Mouse (Mus musculus): ENCODE results near the gene Foxb1. TPM values are rescaled to one million over a fixed set of nuclear protein-coding genes. Genes with fewer than 3 reads are reported as not detected.

Foxb1 gene
- polyA plus RNA-seq, 1 experiment from 2014 or later = not detected

- no peak for ATAC-seq (replicated peaks; ENCODE audit: low FRiP score, low TSS enrichment, low read depth)
- 43% methylated on average over 5 of the region's 5 CpGs for WGBS
Measured at GRCm38 (mm10) chr9:69728736-69729135, 32.0 kb downstream of the Foxb1 start.

GRCm38 (mm10) chr9:69718431-69718830, 42.3 kb downstream of the Foxb1 start:
- Histone ChIP-seq H3K9ac (ENCODE audit: low read length) (no peak overlapping the region), H3K4me1 (replicated peaks; ENCODE audit: control insufficient read depth, insufficient read depth, low read length) (peaks cover 10% of the 10 kb centered on the region; the same call in 1 of the 2 replicates), H3K27ac (ENCODE audit: low read depth) (no peak overlapping the region), H3K4me2 (ENCODE audit: low read length) (no peak overlapping the region), H3K9me3 (ENCODE audit: control insufficient read depth, low read length) (no peaks in the 10 kb centered on the region), H3K27me3 (replicated peaks; ENCODE audit: control insufficient read depth, insufficient read depth, low read length) (no peaks in the 10 kb centered on the region), H3K36me3 (ENCODE audit: control insufficient read depth, insufficient read depth, low read length) (no peaks in the 10 kb centered on the region), H3K4me3 (ENCODE audit: low read depth, low read length) (no peak overlapping the region)
- no peak for ATAC-seq (replicated peaks; ENCODE audit: low FRiP score, low TSS enrichment, low read depth)
- 75% methylated on average over 9 of the region's 9 CpGs for WGBS
- no peak for DNase-seq (ENCODE audit: low spot score)

More at GRCm38 (mm10) chr9:69728736-69729135, 32.0 kb downstream of the Foxb1 start:
- no peak overlapping the region for H3K27ac ChIP-seq (ENCODE audit: low read depth)
- no peaks in the 10 kb centered on the region for H3K4me1 ChIP-seq (replicated peaks; ENCODE audit: control insufficient read depth, insufficient read depth, low read length)
- H3K4me2 ChIP-seq (ENCODE audit: low read length) = no peak overlapping the region
- DNase-seq (ENCODE audit: low spot score) = no peak
- H3K27me3 ChIP-seq (replicated peaks; ENCODE audit: control insufficient read depth, insufficient read depth, low read length) = no peaks in the 10 kb centered on the region
- no peaks in the 10 kb centered on the region for H3K36me3 ChIP-seq (ENCODE audit: control insufficient read depth, insufficient read depth, low read length)
- H3K9ac ChIP-seq (ENCODE audit: low read length) = no peak overlapping the region
- H3K9me3 ChIP-seq (ENCODE audit: control insufficient read depth, low read length) = no peaks in the 10 kb centered on the region
- H3K4me3 ChIP-seq (ENCODE audit: low read depth, low read length) = no peak overlapping the region

GRCm38 (mm10) chr9:69716364-69716763, 44.4 kb downstream of the Foxb1 start:
- Histone ChIP-seq H3K4me1 (replicated peaks; ENCODE audit: control insufficient read depth, insufficient read depth, low read length) (peaks cover 15% of the 10 kb centered on the region; the same call in 1 of the 2 replicates), H3K36me3 (ENCODE audit: control insufficient read depth, insufficient read depth, low read length) (no peaks in the 10 kb centered on the region), H3K4me3 (ENCODE audit: low read depth, low read length) (no peak overlapping the region), H3K4me2 (ENCODE audit: low read length) (no peak overlapping the region), H3K27me3 (replicated peaks; ENCODE audit: control insufficient read depth, insufficient read depth, low read length) (no peaks in the 10 kb centered on the region), H3K9ac (ENCODE audit: low read length) (no peak overlapping the region), H3K27ac (ENCODE audit: low read depth) (no peak overlapping the region), H3K9me3 (ENCODE audit: control insufficient read depth, low read length) (no peaks in the 10 kb centered on the region)
- WGBS = 12% methylated on average over 4 of the region's 4 CpGs
- DNase-seq (ENCODE audit: low spot score) (no peak), ATAC-seq (replicated peaks; ENCODE audit: low FRiP score, low TSS enrichment, low read depth) (no peak)

- H3K9me3 ChIP-seq (ENCODE audit: control insufficient read depth, low read length) = no peaks in the 10 kb centered on the region
Measured at GRCm38 (mm10) chr9:69715445-69715844, 45.3 kb downstream of the Foxb1 start.

GRCm38 (mm10) chr9:69714346-69714745, 46.4 kb downstream of the Foxb1 start:
- H3K4me1 ChIP-seq (replicated peaks; ENCODE audit: control insufficient read depth, insufficient read depth, low read length) = peaks cover 15% of the 10 kb centered on the region; the same call in 1 of the 2 replicates
- DNase-seq (ENCODE audit: low spot score) (no peak), ATAC-seq (replicated peaks; ENCODE audit: low FRiP score, low TSS enrichment, low read depth) (no peak)
- no peaks in the 10 kb centered on the region for H3K9me3 ChIP-seq (ENCODE audit: control insufficient read depth, low read length)
- no peak overlapping the region for H3K4me3 ChIP-seq (ENCODE audit: low read depth, low read length)
- no peak overlapping the region for H3K4me2 ChIP-seq (ENCODE audit: low read length)
- 50% methylated on average over 7 of the region's 7 CpGs for WGBS
- H3K36me3 ChIP-seq (ENCODE audit: control insufficient read depth, insufficient read depth, low read length) = no peaks in the 10 kb centered on the region
- H3K27me3 ChIP-seq (replicated peaks; ENCODE audit: control insufficient read depth, insufficient read depth, low read length) = no peaks in the 10 kb centered on the region
- no peak overlapping the region for H3K27ac ChIP-seq (ENCODE audit: low read depth)
- no peak overlapping the region for H3K9ac ChIP-seq (ENCODE audit: low read length)

More at GRCm38 (mm10) chr9:69715445-69715844, 45.3 kb downstream of the Foxb1 start:
- Histone ChIP-seq H3K4me2 (ENCODE audit: low read length) (no peak overlapping the region), H3K36me3 (ENCODE audit: control insufficient read depth, insufficient read depth, low read length) (no peaks in the 10 kb centered on the region), H3K4me1 (replicated peaks; ENCODE audit: control insufficient read depth, insufficient read depth, low read length) (peaks cover 15% of the 10 kb centered on the region; the same call in 1 of the 2 replicates), H3K4me3 (ENCODE audit: low read depth, low read length) (no peak overlapping the region), H3K27ac (ENCODE audit: low read depth) (no peak overlapping the region), H3K27me3 (replicated peaks; ENCODE audit: control insufficient read depth, insufficient read depth, low read length) (no peaks in the 10 kb centered on the region), H3K9ac (ENCODE audit: low read length) (no peak overlapping the region)
- 19% methylated on average over 12 of the region's 12 CpGs for WGBS
- peak; percentile 69; the same call in 1 of the 2 replicates for ATAC-seq (replicated peaks; ENCODE audit: low FRiP score, low TSS enrichment, low read depth)
- DNase-seq (ENCODE audit: low spot score) = no peak

- H3K27ac ChIP-seq (ENCODE audit: low read depth) = no peak overlapping the region
- DNase-seq (ENCODE audit: low spot score) = no peak
Measured at GRCm38 (mm10) chr9:69713577-69714327, 47.0 kb downstream of the Foxb1 start.

GRCm38 (mm10) chr9:69712714-69713525, 47.8 kb downstream of the Foxb1 start:
- no peak for ATAC-seq (replicated peaks; ENCODE audit: low FRiP score, low TSS enrichment, low read depth)
- H3K4me3 ChIP-seq (ENCODE audit: low read depth, low read length) = no peak overlapping the region
- no peak overlapping the region for H3K4me2 ChIP-seq (ENCODE audit: low read length)

More at GRCm38 (mm10) chr9:69713577-69714327, 47.0 kb downstream of the Foxb1 start:
- Histone ChIP-seq H3K4me2 (ENCODE audit: low read length) (no peak overlapping the region), H3K4me1 (replicated peaks; ENCODE audit: control insufficient read depth, insufficient read depth, low read length) (peaks cover 15% of the 10 kb centered on the region; the same call in 1 of the 2 replicates), H3K27me3 (replicated peaks; ENCODE audit: control insufficient read depth, insufficient read depth, low read length) (no peaks in the 10 kb centered on the region), H3K4me3 (ENCODE audit: low read depth, low read length) (no peak overlapping the region), H3K36me3 (ENCODE audit: control insufficient read depth, insufficient read depth, low read length) (no peaks in the 10 kb centered on the region), H3K9ac (ENCODE audit: low read length) (no peak overlapping the region), H3K9me3 (ENCODE audit: control insufficient read depth, low read length) (no peaks in the 10 kb centered on the region)
- ATAC-seq (replicated peaks; ENCODE audit: low FRiP score, low TSS enrichment, low read depth) = no peak
- WGBS = 39% methylated on average over 18 of the region's 18 CpGs

More at GRCm38 (mm10) chr9:69712714-69713525, 47.8 kb downstream of the Foxb1 start:
- Histone ChIP-seq H3K9ac (ENCODE audit: low read length) (no peak overlapping the region), H3K36me3 (ENCODE audit: control insufficient read depth, insufficient read depth, low read length) (no peaks in the 10 kb centered on the region), H3K27ac (ENCODE audit: low read depth) (no peak overlapping the region), H3K9me3 (ENCODE audit: control insufficient read depth, low read length) (no peaks in the 10 kb centered on the region), H3K4me1 (replicated peaks; ENCODE audit: control insufficient read depth, insufficient read depth, low read length) (peaks cover 15% of the 10 kb centered on the region; the same call in 1 of the 2 replicates), H3K27me3 (replicated peaks; ENCODE audit: control insufficient read depth, insufficient read depth, low read length) (no peaks in the 10 kb centered on the region)
- DNase-seq (ENCODE audit: low spot score) = no peak
- 27% methylated on average over 12 of the region's 12 CpGs for WGBS
